Mouse (Mus musculus): ENCODE results near the gene Dlg3.

Dlg3 gene

DNA sequence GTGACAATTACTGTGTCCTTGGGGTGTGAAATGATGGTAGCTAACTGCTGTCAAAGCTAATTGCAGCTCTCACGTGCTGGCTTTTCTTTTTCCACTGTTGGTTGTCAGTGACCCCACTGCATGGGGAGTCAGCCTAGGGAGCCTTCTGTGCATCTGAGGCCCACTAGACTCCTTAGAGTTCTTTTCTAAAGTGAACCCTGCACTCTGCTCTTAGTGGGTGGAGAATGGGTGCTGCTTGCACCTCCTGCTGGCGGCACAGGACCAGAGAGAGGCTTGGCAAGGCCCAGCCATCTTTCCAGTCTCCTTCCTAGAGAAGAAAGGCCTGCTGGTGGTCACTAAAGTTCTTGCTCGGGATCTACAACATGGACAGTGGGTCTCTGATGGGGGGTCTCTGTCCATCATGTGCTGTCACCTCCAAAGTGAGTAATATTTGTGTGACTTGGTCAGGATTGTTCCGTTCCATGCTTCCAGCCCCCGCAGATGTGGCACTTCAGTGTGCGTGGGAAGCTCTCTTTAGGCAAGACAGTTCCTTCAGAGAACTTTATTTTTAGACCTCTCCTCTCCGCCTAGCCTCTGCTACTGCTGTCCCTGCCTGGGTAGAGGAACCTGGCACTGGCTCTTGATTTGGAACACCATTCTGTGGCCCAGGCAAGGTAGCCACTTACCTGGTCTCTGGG is 30.5 kb downstream of the Dlg3 start:
- DNase-seq (ENCODE audit: low read depth) = no peak

GRCm38 (mm10) chrX:100800643-100801042 is 33.1 kb downstream of the Dlg3 start:
- DNase-seq (ENCODE audit: low read depth) = no peak

DNA sequence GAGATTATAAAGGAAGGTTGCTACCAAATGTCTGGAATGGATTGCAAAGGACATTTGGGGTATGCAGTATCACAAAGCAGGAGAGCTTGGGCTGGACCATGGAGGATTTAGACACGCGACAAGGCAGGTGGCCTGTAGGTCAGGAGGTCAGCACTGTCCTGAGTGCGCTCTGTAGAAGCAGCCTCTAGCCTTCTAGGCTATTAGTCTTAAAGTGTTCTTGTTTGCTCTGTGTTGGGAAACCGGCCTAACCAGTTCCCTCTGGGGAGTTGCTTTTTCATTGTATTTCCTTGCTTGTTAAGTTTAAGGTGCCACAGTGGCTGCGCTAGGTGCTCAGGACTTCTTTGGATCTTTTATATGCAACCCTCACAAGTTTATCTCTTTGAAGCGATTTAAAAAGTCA is 34.5 kb downstream of the Dlg3 start:
- DNase-seq (ENCODE audit: low read depth) = no peak

- no peak for DNase-seq (ENCODE audit: low read depth)
Observed at GRCm38 (mm10) chrX:100811129-100811528, 43.6 kb downstream of the Dlg3 start.

DNA sequence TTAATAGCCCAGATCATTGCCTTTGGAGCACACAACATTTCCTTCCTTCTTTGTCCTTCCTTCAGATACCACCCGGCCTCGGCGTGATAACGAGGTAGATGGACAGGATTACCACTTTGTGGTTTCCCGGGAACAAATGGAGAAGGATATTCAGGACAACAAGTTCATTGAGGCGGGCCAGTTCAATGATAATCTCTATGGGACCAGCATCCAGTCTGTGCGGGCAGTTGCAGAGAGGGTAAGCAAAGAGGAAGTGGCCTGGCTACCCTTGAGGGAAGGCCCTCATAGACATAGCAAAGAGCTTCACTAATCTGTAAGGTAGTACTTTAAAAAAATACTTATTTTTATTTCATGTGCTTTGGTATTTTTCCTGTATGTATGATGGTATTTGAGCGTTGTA is 46.6 kb downstream of the Dlg3 start:
- no peak for DNase-seq (ENCODE audit: low read depth)

DNA sequence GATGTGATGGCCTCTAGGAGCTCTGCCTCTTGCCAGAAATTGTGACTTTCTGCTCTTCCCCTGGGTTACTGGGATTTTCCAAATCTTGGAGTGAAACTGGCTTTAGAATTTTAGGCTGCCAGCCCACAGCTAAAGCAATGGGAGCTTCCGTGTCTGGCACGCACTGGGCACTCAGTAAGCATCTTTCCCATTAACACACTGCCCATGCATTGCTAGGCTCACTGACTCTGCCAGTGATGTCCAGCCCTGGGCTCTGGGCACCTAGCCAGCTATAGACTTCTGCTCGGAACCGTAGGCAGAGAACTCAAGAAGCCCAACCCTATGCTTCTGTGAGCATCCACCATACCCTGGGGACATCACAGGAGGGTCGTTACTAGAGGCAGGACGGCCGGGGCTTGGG is 48.2 kb downstream of the Dlg3 start:
- peak; percentile 2 for DNase-seq (ENCODE audit: low read depth)

GRCm38 (mm10) chrX:100818681-100819080 is 51.2 kb downstream of the Dlg3 start:
- DNase-seq (ENCODE audit: low read depth) = no peak

DNA sequence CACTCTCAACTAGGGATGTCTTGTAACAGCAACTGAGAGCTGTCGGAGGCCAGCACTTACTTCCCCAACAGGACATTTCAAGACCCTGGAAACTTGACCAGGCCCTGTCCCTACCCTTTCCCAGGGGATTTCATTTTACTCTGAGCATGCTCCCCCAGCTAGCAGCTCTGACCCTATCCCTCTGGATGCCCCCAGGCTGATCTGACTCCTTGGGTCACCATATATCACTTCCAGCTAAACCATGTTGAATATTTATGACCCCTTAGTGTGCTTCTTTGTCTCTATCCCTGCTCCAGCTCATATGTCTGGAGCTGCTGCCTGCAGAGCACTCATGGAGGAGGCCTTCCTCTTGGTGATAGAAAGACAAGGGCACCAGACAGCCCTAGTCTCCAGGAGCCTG is 53.6 kb downstream of the Dlg3 start:
- no peak for DNase-seq (ENCODE audit: low read depth)

DNA sequence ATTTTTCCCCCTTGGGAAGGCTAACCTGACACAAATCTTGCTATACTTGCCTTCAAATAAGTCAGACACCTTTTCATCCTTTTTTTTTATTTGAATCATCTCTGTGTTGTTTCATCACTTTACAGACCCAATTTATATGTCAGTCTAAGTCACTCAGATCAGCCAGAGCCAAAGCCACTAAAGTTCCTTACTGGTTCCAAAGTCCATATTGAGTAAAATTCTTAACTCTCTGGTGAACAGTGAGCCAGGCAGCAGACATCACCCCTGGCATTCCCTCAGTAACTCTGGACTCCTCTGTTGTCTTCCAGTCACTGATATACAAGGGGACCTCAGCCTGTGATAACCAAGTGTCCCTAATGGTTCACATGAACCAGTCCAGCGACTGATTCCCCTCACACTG is 58.0 kb downstream of the Dlg3 start:
- DNase-seq (ENCODE audit: low read depth) = no peak

GRCm38 (mm10) chrX:100832806-100833205 is 65.3 kb downstream of the Dlg3 start:
- DNase-seq (ENCODE audit: low read depth) = no peak

DNA sequence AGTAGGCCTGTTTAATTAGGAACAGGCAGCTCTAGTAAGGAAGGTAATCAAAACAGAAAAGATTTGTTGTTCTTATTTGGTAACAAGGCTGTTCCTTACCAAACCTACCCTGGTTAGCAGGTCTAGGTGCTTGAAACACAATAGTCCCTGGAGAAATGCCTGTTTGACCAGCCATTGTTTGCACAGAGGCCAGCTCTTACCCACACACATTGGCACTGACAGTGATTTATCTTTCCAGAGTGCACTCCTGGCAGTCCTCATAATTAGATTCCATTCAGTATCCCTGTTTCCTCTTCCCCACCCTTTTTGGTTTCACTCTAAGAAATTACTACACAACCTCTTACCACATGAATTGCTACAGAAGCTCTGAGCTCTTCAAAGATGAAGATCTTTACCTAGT is 71.7 kb downstream of the Dlg3 start:
- no peak for DNase-seq (ENCODE audit: low read depth)

Data from NIH3T3 (cell line).